Mouse (Mus musculus): ENCODE results near the gene Gab2.

The Gab2 gene

DNA sequence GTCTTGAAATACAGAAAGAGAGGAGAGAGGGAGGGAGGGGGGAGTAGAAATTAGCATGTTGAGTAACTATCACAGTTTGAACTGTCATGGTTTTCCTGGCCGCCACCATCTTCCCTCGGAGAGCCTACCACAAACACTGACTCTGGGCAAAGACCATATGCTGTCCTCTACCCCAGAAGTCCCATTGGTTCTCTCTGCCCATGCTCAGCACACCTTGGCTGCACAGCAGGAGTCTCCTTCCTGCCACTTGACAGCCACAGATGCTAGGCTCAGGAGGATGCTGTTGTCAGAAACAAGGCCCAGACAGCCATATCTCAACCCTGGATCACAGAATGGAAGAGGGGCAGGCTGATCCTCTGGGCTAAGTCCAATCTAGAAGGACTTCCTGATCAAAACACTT lies 253.0 kb downstream of the Gab2 start:
- TF ChIP-seq GATA4 (IDR thresholded peaks at IDR 0.05; ENCODE audit: insufficient replicate concordance, low read length), result no peak

DNA sequence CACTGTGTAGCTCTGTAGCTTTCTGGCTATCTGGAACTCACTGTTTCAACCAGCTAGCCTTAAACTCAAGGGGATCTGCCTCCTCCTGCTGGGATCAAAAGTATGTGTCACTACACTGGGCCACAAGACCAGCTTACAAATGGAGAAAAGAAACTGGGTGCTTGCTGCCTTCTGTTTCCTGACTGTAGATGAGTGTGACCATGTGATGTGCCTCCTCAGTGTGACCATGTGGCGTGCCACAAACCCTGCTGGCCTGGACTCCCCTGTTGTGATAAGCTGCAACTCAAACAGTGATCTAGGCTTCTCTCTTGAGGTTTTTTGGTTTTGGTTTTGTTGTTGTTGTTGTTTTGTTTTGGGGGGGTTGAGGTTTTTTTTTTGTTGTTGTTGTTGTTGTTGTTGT lies 255.3 kb downstream of the Gab2 start:
- TF ChIP-seq GATA4 (IDR thresholded peaks at IDR 0.05; ENCODE audit: insufficient replicate concordance, low read length), result no peak

DNA sequence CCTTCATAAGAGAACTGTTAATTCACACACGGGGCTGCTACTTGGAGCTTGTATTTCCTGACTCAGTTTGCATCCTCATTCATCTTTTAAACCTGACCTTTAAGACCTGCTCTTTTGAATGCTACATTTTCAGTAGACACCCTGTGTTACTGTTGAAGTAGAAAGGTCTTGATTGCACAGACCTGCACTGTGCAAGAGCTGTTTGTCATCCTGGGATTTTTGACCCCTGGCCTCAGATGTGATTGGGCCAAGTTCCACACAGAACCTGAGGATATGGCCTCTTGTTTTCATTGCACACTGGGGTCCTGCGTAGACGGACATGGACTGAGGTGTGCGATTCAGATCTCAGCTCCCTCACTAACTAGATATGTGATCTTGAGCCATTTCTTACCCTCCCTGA lies 257.2 kb downstream of the Gab2 start:
- no peak for TF ChIP-seq GATA4 (IDR thresholded peaks at IDR 0.05; ENCODE audit: insufficient replicate concordance, low read length)

DNA sequence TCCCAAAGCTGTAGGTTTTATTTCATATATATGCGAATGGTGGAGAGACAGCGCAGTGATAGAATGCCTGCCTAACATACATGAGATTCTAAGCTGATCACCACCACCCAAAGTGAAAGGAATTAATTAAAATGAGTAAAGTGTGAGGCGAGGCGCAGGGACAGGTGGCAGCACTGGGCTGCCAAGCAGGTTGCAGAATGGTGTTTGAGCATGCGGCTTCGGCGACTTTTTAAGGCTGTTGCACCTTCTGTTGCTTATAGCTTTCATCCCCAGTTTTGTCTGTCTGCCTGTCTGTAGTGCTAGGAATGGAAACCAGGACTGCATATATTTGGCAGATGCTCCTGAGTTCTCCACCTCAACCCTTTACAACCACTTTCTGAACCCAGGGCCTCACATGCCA lies 258.2 kb downstream of the Gab2 start:
- TF ChIP-seq GATA4 (IDR thresholded peaks at IDR 0.05; ENCODE audit: insufficient replicate concordance, low read length), result no peak

DNA sequence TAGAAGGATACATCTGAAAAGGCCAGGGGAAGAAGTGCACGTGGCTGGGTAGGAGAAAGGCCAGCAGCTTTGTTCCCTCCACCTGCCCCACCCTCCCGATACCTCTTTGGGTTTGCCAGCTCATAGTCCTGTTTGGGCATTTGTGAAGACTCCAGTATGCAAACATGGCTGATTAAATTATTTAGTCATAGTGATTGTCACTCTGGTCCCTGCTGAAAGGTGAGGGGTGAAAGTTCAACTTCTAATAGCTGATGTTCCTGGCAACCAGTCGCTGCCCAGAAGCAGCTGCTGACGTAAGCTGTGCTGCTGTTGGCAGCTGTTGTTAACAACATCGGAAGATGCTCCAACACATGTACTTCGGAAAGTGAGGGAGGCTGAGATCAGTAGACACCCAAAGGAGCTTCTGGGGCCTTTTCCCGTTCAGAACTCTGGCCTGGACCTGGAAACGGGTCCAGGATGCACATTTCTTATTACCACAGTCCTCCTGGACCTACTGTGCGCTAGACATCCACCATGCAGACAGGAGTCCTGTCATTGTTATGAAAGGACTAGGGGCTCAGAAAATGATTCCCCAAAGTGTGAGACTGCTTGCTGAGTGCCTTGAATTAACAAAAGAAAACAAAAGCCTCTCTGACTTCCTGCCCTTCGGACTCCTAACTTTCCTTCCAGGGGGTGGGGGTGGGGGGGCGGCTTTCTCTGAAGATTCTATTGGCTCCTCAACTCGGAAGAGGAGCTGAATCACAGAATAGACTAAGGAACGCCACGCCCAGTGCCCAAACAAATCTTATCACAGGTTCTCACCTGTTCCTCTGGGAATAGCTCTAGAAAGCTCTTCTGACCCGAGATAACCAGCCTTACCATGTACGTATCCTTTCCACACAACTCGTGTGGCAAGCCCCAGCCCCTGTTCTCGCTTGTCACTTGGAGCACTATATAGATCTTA lies 259.8 kb downstream of the Gab2 start:
- TF ChIP-seq GATA4 (IDR thresholded peaks at IDR 0.05; ENCODE audit: insufficient replicate concordance, low read length), result no peak

DNA sequence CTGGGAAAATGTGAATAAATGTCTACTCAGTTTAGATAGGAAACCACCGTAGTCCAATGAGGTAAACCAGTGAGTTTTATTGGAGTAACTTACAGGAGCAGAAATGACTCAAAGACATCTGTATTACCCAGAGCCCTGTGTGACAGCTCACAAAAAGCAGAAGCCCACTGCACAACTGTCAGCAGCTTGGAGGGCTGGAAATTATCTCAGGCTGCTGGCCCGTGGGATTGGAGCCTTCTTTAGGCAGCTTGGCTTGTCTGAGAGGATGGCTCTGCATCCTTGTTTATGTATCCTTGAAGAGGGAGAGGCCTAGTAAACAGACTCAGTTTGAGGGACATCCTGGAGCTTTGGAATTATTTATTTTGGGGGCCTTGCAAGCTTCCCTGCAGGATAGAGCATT lies 261.6 kb downstream of the Gab2 start:
- TF ChIP-seq GATA4 (IDR thresholded peaks at IDR 0.05; ENCODE audit: insufficient replicate concordance, low read length), result no peak

DNA sequence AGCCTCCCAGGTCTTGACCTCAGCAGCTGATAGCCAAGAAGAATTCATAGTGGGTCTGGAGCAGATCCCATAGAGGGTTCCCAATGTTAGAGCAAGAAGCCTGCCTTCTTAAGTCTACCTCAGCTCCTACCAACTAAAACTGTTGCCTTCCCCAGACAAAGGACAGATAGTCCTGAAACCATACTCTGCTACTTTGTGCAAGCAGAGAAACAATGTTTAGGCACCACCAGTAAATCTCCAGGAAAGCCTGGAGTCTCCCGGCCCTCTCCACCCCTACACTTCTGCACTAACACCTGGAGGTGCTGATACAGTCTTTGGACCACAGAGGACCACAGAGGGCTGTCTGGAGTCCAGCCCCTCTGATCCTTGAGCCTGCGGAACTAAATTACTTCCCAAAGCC lies 263.3 kb downstream of the Gab2 start:
- no peak for TF ChIP-seq GATA4 (IDR thresholded peaks at IDR 0.05; ENCODE audit: insufficient replicate concordance, low read length)

DNA sequence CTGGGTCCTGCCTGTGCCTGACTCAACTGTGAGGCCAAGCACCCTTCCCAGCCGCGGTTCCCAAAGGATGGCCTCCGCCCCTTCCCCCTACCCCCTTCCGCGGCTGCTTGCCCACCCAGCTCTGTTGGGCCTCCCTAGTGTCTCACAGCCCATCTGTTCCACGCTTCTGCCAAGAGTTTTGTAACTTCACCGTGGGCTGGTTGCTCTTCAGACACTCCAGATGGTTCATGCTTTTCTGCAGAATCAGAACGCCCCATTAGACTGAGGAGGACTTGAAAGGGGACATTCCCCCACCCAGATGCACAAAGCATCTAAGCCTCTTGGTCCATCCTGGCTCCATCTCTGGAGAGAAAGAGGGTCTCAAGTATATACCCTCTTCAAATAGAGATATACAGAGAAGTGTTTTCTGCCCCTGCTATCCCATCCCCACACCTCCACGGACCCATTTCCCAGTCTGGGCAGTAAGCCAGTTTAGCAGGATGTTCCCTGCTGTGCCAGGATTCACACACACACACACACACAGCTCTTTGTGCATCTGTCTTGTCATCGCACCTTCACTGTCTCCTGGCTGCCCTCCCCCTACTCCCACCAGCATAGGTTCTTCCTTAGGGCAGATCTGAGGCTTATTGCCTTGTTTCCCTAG lies 264.0 kb downstream of the Gab2 start:
- TF ChIP-seq GATA4 (IDR thresholded peaks at IDR 0.05; ENCODE audit: insufficient replicate concordance, low read length), result no peak

DNA sequence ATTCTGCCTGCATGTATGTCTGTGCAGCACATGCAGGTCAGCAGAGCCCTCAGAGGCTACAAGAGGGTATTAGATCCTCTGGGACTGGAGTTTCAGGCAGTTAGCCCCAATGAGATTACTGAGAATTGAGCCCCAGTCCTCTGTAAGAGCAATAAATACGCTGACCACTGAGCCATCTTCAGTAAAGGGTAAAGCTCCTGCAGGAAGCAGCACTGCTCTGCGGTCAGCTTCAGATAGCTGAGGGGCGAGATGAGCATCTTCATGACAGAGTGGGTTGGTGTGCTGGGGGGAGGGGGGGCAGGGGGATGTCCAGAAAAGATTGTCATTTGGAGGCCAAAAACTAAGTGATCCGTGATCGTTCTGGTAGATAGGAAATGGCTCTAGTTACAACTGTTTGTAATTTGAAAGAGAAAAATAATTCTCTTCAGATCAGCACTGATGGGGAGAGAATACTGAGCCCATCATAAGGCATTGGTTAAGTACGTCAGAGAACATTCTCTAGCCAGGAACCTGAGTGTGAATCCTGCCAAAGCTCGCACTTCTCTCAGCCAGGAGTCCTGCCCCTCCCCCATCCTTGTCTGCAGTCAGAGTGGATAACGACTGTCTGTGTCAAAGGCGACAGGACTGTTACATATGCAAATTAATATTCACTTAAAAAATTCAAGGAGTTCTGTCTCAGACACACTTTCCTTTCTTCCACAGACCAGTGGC lies 264.9 kb downstream of the Gab2 start:
- no peak for TF ChIP-seq GATA4 (IDR thresholded peaks at IDR 0.05; ENCODE audit: insufficient replicate concordance, low read length)

DNA sequence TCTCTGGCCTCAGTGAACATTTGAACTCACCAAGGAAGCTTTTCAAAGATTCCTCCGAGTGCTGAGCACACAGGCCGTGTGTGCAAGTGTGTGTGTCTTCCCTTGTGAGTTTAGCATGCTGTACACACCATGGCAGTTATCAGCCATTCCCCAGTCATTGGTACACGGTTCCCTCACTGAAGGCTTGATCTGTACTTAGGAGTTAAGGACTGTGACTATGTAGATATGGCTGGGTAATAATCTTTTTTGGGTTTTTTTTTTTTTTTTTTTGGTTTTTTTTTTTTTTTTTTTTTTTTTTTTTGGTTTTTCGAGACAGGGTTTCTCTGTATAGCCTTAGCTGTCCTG lies 265.4 kb downstream of the Gab2 start:
- TF ChIP-seq GATA4 (IDR thresholded peaks at IDR 0.05; ENCODE audit: insufficient replicate concordance, low read length), result no peak

DNA sequence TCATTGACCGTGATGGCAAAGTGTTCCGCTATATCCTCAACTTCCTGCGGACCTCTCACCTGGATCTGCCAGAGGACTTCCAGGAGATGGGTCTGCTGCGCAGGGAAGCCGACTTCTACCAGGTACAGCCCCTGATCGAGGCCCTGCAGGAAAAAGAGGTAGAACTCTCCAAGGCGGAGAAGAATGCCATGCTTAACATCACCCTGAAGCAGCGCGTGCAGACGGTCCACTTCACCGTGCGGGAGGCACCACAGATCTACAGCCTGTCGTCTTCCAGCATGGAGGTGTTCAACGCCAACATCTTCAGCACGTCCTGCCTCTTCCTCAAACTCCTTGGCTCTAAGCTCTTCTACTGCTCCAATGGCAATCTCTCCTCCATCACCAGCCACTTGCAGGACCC lies 266.1 kb downstream of the Gab2 start:
- TF ChIP-seq GATA4 (IDR thresholded peaks at IDR 0.05; ENCODE audit: insufficient replicate concordance, low read length), result no peak

DNA sequence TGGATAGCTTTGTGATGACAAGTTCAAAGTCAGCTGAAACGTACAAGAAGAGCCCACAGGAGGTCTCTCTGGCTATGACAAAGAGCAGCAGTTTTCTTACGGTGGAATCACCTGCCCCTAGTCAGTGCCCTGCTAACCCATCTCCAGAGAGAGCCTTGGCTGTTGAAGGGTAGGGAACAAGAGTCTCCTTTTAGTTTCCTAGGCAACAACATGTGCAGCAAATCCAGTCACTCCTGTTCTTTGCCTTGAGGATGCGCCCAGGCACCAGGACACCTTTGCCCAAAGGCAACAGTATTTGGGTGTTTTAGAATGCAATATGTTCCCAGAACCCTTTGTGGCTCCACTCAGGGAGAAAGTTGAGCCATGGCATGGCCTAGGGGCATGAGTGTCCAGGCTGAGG lies 266.9 kb downstream of the Gab2 start:
- no peak for TF ChIP-seq GATA4 (IDR thresholded peaks at IDR 0.05; ENCODE audit: insufficient replicate concordance, low read length)

DNA sequence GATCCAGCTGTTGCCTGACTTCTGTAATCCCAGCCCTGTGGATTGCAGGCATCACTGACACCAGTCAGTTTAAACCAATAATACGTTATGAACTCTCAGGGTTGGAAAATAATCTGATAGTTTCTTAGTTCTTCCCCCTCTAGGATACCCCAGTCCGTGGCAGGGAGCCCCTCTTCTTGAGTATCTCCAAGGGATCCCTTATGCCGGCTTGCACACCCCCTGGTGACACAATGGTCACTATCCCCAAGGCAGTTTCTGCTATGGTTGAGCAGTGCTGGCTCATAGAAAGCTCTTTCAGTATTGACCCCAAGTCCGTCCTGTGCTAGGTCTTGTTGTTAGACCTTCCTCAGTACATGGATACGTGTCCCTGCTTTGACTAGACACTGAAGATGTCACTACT lies 267.4 kb downstream of the Gab2 start:
- TF ChIP-seq GATA4 (IDR thresholded peaks at IDR 0.05; ENCODE audit: insufficient replicate concordance, low read length), result no peak

DNA sequence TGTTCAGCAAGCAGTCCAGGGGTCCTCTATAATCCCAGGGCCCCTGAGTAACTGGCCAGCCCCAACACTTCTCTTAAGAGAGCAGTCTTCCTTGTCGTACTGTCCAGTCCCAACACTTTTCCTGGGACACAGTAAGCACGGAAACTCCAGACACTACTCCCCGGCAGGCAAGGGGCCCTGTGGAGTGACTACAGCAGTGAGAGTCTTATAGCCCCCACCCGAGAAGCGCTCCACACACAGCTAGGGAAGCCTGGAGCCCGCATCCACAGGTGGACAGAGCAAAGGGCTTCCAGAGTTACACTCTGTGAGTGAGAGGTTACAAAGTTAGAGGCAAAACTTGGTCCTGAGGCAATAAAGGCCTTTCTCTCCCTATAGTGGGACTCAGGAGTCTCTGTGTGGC lies 268.1 kb downstream of the Gab2 start:
- TF ChIP-seq GATA4 (IDR thresholded peaks at IDR 0.05; ENCODE audit: insufficient replicate concordance, low read length), result no peak

DNA sequence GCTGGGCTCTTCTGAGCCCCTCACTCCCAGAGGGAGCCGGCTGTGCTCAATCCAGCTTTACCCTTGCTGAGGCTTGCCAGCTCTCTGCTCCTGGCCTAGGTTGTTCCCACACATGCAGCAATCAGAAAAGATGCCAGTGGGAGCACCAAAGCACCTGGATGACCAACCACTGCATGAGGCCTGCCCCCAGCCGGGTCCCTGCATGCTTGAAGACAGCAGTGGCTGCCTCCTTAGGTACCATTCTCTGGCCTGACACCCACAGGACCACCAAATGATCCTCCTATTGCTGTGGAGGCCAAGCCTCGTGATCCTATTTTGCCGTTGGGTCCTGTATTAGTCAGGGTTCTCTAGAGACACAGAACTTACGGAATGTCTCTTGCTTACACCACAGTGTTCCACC lies 269.5 kb downstream of the Gab2 start:
- TF ChIP-seq GATA4 (IDR thresholded peaks at IDR 0.05; ENCODE audit: insufficient replicate concordance, low read length), result no peak

Data from liver, adult (tissue).